Mouse (Mus musculus) spleen, adult 2 months (tissue): ENCODE data around the gene Arv1.

ENCODE experiments used
- CTCF ChIP-seq: fragments of 200-500 bp; IDR thresholded peaks from 2 replicates; pipeline ENCODE4 v1.5.1; 2011; ENCODE audit warnings: mild to moderate bottlenecking, inconsistent platforms; ENCODE audit not compliant: insufficient read depth, insufficient read length, insufficient replicate concordance; ENCODE audit errors: extremely low read depth
- POLR2A ChIP-seq: fragments of 200-500 bp; IDR thresholded peaks from 2 replicates; pipeline ENCODE4 v1.6.1; 2011; ENCODE audit warnings: low read depth, low read length, inconsistent platforms

DNA sequence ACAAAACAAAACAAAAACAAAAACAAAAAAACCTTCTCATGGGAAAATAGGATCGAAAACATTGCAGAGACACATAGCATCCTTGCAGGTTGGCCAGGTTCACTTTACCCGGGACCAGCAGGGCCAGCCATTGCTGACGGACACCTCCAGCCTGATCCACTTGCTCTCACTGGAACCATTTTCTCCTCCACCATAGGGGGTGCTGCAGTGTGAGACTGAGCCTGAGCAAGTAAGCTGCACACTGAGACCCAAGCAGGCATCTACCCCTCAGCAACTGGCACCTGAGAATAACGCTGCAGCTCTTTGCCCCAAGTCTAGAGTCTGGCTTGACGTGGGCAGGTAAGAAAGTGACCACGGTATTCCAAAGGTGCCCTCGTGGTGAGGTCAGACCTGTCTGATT is 1.8 kb upstream of the Arv1 start:
- no peak for TF ChIP-seq CTCF
- no peak for TF ChIP-seq POLR2A
